Mouse (Mus musculus) adrenal gland, adult 2 months (tissue): ENCODE data around the gene Tacc2. TPM values are rescaled to one million over a fixed set of nuclear protein-coding genes. Genes with fewer than 3 reads are reported as not detected.

ENCODE experiments used
- DNase-seq: peaks from one replicate; pipeline ENCODE4 v3.0.0; 2021
- polyA plus RNA-seq: library from polyadenylated mRNA; depleted of rRNA; stranded (reverse); fragments of >200 nt; gene quantifications from 2 replicates; pipeline ENCODE4 v1.2.3, GENCODE M21; 2012
- total RNA-seq, 2 experiments: library from RNA; stranded (reverse); gene quantifications; 2 replicates each; pipeline ENCODE4 v1.2.3; 2021

Tacc2 gene
- total and polyA plus RNA-seq, 3 experiments = 36.2 to 44.4 (median 43.0) TPM

DNA sequence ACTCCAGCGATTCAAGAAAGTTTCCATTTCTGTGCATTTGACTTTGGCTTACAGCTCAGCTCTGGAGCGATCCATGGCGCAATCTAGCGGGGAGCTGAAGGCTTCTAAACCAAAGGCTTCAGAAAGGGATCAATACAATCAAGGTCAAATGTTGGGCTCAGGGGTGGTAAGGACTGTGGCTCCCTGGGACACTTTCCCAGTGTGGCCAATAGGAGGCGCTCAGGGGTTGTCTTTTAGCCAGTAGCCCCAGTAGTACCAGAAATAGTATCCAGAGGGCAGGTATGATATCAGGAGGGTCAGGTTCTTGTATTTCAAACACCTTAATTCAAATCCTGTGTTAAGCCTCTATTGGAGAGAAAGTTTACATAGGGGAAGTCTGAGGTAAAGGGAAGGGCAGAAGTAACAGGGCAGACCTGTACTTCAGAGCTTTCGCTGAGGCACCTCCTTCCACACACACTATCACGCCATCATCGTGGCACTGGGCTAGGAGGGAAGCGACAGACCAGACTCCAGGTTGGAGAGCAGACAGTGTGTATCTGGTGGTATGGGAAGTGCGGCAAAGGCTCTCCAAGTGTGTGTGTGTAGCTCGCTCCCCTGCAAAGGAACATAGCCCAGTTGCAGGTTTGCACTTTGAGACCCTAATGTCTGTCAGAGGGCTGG lies 196.1 kb downstream of the Tacc2 start:
- DNase-seq = peak; percentile 55

DNA sequence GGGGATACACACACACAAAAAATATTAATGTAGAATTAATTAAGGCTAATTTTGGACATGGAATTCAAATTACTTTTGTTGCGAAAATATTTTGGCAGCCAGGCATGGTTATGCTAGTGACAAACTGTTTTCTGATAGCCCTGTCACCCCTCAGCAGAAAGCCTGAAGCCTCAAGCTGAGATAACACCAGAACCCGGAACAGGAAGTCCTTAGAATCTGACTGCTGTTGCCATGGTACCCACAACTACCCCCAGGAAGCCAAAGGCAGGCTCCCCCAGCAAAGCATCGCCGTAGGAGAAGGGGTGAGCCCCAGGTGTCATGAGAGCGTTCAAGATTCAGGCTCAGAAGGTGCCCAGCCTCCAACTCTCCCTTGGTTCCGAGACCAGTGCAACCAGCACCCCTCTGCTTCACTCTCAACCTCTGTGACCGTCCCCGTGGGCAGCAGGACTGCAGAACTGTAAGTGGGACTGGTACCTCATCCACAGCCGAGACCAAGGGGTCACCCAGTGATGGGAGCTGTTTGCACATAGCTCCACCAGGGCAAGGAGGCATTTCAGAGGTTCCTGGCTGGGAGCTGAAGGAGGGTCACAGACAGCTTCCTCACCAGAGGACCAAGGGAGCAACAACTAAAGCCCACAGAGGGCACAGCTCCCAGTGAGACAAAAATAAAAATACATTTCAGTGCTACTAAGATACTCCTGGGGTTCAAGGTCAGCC lies 196.8 kb downstream of the Tacc2 start, which contains the start of gene Btbd16:
Gene Btbd16, plus strand, starts transcription at position 156 of the 717 bp plus-strand sequence.
- no peak for DNase-seq

DNA sequence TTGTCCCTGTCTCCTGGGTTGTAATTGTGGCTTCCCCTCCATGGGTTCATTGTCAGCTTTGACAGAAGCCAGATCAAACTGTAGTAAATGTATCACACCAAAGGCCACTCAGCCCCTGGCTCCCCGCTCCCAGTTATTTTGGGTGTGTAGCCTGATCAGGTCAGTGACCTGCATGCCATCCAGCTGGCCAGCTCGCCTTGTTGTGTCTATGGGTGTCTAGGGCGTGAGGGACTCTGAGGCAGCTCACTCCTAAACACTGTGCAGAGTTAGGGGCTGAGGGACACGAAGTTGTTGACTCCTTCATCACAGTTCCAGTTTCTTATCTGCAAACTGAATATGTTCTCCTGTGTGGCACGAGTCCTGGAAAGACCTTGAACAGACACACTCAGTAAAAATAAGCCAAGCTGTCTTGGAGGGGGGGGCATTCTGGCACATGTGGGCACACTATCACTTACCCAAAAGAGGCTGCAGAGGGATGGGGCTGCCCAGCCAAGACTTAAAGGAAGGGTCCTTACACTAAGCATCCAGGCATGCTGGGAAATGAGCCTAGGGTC lies 203.7 kb downstream of the Tacc2 start:
- no peak for DNase-seq

DNA sequence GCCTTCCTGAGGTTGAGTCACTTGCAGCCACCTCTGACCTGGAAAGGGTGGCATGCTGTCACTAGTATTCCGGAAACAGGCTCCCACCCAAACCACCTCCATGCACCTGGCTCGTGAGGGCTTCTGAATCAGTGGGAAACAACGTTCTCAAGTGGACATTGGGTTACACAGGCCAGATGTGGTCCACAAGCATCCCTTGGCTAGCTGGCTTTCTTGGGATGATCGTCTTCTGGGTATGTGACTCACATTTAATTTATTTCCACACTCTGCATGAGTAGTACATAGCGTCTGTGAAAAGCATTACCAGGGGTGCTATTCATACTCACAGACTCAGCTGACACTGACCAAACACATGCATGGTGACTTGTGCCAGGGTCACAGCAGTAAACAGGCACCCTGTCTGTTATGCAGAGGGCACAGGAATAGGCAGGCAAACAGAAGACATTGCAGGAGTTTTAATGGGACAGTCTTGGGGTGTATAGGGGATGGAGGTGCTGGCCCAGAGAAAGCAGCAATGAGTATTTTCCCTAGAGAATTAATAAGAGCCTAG lies 205.3 kb downstream of the Tacc2 start:
- no peak for DNase-seq

DNA sequence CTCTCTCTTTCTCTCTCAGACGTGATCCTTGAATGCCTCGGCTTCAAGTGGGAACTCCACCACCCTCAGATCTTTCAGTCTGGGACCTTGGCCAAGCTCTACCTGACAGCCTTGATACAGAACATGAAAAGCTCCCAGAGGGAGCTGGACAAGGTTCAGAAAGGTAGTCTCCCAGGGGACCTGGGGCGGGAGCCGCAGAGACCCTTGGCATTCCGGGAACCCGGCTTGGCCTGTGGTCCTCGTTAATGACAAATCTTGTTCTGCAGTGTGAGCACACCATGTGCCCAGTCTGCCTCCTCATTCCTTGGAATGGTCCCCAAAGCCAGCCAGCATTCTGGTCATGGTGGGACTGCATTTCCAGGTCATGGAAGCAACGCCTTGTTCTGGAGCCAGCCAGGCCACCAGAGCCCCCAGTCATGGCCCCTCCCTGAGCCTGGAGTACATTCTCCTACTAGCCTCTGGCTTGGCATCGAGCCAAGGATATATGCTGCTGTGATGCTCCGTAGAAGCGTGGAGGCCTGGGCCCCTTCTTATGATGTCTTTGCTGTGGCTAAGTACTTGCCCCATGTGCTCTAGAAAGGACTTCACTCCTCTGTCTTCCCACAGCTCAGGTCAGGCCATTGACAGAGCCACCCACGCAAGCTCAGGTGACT lies 208.8 kb downstream of the Tacc2 start:
- no peak for DNase-seq

DNA sequence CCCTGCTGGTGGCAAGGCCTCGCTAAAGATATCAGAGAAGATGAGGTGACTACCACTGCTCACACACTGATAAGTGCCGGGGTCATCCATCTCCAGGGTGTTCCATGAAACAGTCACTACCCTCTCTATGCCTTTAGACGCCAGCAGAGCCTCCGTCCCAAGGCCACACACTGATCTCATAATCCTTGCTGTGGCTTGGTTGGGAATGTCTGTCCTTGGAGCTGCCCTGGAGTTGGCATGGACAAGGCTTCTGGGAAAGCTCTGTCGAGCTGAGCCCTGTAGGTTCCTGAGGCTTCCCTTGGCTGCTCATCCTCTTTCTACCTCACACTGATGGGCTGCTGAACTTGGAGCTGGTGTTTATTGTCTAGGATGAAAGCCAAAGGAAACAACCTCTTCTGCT lies 209.5 kb downstream of the Tacc2 start:
- DNase-seq = peak; percentile 86

DNA sequence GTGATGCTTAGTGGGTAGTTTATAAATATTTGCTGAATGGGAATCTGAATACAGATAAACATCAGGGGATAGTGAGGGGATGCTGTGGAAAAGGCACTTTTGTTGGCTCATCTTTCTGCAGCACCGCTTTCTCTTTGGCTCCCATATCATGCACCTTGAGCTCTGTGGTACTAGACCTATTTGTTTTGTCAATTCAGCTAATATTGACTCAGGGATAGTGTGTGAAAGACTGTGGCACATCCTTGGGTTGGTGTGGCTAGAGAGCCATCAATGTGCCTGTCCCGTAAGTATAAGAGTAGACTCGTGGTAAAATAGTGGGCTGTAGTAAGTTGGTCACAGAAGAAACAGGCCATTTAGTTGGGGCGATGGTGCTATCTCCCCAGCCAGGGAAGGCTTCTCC lies 210.3 kb downstream of the Tacc2 start:
- DNase-seq = no peak

DNA sequence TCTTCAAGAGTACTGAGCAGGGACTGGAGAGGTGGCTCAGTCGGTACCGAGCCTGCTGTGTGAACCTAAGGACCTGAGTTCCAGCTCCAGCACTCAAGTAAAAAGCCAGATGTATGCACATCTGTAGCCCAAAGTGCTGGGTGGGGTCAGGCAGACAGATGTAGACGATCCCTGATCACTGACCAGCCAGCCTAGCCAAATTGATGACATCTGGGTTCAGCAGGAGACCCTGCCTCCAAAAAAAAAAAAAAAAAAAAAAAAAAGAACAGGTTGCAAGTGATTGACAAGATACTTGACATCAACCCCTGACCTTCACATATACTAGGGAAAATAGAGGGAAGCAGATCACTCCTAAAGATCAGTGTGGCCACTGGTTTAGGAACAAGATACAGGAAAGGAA lies 211.7 kb downstream of the Tacc2 start:
- DNase-seq = no peak

DNA sequence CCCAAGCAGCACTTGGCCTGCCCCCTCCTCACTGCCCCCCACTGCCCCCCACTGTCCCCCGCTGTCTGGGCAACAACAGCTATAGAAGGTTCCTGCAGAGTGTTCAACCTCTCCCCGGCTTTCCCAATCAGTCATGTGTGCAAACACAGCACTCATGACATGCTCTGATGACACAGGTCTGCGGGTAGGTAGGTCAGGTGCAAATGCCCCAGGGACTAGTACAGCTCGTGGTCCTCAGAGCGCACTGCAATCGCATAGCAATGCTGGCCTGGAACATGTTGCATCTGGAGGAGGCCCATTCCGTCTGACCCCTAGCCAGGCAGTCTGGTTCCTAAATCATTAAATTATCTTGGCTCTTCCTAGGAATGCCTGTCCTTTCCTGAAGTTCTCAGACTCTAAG lies 212.2 kb downstream of the Tacc2 start:
- DNase-seq = no peak

DNA sequence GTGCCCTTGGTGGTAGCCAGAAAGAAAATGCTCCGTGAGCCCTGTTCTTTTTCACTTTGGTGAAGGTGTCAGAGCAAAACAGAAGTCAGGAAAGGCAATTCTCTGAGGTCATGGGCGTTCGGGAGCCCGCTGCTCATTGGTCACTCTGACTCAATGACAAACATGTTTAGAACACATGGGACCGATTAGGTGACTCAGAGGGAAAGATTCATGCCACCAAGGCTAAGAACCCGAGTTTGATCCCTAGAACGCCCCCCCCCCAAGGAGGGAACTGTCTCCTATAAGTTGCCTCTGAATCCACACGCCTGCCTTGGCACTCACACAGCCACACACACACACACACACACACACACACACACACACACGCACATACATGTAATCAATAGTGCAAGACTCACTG lies 216.4 kb downstream of the Tacc2 start:
- DNase-seq = peak; percentile 47

DNA sequence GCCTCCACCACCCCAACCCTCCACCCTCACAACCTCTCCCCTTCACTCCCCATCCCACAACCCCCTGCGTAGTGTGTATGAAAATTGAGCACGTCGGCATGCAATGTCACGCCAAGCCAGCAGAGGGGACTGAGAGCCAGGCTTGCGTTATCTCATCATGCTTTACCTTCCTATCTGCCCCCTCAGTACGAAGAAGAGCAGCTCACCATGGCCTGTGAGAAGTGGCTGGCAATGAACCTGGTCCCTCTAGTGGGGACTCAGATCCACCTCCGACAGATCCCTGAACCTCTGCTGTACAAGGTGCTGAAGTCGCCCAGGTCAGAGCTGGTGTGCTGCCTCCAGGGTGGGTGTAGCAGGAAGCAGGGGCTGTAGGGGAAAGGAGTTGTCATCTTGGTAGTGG lies 219.5 kb downstream of the Tacc2 start:
- no peak for DNase-seq

DNA sequence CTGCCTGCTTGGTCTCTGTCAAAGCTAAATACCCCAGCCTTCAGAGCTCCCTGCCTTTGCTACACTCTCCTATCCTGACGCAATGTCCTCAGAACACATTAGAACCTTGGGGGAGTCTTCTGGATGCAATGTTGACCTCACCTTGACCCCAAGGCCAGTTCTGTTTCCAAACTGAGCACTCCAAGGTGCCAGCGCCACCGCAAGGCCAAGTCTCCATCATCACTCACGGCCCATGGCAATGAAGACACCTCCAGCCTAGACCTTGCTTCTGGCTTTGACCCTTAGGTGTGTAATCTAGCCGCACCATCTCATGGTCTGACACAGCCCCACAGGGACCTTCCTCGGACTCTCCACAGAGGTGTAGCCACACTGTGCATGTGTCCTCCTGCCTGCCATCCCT lies 220.3 kb downstream of the Tacc2 start:
- DNase-seq = no peak

DNA sequence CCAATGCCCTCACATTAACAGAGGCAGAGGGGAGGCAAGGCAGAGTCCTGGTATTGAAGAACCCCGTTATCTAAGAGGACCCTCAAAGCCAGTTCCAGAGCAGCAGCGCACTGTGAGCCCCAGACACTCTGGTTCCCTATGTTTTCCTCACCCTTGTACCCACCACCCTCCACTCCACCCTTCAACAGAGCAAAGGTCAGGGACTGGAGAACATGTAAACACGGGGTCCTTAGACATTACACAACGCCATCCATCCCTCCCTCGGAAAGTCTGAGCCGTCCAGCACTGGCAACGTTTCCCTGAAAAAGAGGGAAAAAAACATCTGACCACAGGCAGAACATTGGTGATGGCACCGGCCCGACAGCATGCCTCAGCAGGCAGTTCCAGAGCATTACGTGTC lies 222.2 kb downstream of the Tacc2 start:
- no peak for DNase-seq

DNA sequence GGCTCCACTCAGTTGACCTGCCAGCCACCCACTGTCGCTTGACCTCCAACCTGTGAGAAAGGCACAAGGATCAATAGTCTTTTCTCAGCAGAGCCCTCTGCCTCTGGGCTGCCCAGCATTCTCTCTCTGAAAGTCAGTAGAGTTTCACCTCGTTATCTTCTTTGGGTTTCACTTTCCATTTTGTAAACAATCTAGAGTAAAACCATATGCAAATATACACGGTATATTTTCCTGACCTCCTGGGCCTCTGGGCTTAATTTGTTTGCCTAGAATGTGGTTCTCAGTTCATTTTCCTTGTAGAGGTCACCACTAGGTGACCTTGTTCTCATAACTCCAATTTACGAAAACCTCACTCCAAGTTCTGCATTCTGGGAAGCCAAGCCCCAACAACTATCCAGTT lies 223.4 kb downstream of the Tacc2 start:
- no peak for DNase-seq

DNA sequence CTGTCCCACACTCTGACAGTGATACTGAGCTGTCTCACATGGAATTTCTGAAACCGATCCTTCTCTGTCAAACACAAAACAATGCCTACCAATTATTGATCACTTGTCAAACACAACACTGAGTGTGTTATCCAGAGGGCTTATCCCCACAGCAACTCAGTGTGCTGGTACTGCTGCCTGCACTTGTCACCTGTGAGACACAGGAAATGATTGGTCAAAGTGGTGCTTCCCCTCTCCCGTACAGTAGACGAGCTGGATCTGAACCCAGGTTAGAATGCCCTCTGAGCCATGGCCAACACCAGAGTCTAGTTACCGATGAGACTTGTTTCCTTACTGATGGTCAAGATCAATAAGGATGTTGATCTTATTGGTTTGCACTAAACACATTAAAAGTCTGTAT lies 224.6 kb downstream of the Tacc2 start:
- DNase-seq = no peak

DNA sequence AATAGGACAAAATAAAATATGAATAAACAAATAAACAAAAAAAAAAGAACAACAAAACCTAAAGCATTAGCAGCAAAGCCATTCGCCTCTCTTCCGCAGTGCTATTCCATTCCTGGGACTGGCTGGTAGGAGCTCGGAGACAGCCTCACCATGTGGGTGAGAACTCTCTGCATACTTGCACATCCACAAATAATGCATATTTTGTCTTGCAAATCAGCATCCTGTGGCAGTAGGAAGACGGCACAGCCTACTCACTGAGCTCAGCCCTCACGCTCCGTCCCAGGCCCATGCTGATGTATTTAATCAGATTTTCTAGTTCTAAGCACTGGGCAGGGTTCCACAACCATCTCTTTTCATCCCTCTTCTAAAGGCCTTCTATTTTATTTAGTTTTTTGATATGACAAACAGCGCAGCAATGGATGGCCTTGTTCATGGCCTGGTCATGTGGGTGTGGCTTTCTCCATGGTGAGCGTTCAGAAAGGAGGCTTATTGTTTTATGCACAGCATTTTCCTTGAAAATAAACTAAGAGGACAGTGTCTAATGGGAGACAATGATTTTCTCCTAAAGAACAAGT lies 226.1 kb downstream of the Tacc2 start:
- DNase-seq = peak; percentile 60

DNA sequence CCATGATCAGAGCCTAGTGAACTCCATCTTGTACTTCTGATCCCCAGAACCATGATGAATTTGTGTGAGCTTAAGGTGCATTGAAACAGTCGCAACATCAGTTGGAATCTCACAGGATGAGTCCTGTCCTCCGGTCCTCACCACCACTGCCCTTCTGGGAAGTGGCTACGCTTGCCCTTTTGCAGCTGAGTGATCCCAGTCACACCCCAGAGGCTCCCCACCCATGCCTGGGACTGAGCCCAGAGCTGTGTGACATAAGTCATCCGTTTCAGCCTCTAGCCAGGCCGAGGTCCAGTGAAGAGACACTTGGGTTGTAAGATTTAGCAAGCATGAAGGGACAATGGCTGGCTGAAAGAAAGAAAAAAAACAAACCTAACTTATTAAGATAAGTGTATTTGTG lies 227.8 kb downstream of the Tacc2 start:
- no peak for DNase-seq

DNA sequence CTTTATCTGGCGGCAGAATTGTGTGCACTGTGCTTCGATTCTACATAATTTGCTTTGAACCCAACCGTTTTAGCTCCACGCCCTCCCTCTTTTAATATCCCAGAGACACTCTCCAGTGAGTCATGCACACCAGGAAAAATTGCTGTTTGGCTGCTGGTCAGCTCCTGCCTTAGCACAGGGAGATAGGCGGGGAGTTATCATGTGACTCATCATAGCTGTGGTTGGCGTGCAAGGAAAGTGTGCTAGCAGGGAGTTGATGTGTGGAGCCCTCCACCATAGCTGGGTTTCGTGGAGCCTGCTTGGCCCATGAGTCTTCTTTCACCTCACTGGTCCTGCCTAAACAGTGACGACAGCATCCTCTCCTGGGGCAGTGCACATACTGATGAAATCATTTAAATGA lies 230.5 kb downstream of the Tacc2 start:
- DNase-seq = peak; percentile 88

DNA sequence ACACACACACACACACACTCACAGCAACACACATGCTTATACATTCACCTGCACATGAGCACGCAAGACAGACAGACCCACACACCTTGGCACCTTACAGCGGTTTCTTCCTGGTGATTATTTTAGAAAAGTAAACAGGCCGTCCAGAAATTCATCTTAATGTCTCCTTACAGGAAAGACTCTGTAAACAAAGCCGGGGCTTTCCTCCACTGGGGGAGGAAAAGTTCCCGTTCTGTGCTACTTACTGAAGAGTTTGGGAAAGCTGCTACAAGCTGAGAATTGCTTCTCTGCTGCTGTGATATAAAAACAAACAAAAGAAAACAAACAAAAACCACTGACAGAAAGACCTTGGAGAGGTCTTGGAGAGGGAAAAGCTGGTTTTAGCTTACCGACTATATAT lies 231.5 kb downstream of the Tacc2 start:
- DNase-seq = no peak

DNA sequence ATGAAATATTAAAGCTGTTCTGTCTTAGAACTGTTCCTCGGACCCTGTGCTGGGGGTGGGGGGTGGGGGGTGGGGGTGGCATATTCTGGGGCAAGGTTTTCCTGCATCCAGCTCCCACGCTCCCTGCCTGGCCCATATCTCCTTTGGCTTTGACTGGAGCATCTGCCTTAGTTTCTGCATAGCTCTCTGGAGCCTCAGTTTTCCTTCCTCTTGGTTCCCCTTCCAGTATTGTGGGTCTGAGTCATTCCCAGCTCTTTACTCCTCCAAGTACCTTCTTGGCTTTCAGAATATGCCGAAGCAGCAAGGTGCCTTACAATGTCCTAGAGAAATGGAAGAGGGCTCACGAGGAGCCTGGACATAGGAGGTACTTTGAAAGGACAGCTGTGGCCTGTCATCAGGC lies 233.0 kb downstream of the Tacc2 start:
- no peak for DNase-seq

DNA sequence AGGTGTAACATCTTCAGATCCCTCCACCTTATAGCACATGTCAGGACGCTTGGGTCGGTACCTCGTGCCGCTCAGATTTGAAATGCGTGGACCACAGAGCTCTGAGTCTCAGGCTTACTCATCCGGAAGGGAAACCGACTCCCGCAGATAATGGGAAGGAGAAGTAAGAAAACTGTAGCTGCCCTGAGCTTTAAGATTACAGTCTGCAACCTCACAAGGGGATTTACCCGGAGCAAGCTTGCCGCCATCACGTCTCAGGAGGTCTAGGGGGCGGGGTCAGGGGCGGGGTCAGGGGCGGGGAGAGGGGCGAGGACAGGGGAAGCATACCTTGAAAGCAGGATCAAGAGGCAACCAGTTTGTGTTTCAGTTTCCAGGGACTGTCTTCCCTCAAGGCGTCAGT lies 235.2 kb downstream of the Tacc2 start:
- no peak for DNase-seq
